Mouse (Mus musculus) forebrain, postnatal 0 days (tissue): Measurements from ENCODE around the gene Tap1. TPM values are rescaled to one million over a fixed set of nuclear protein-coding genes. Genes with fewer than 3 reads are reported as not detected.
"Not testable (repeated sequence)": the region's sequence is repeated elsewhere in the genome, so short reads cannot be mapped to it uniquely, and the experiment has no call there.

Source experiments
- ATAC-seq: fragments of 200-750 bp; cut with Nextera tagmentation; 2 replicates; pipeline ENCODE4 v1.8.0; 2017; ENCODE audit warnings: mild to moderate bottlenecking, moderate library complexity
- DNase-seq: peaks from one replicate; pipeline ENCODE4 v3.0.0-alpha.2; 2015
- H3K27ac ChIP-seq: fragments of 300-500 bp; sonication (generic); 2 replicates; pipeline ENCODE4 v1.5.1; 2014; ENCODE audit warnings: low read depth, mild to moderate bottlenecking, antibody characterized with exemption, low read length, moderate library complexity, mixed read lengths
- H3K27me3 ChIP-seq: fragments of 300-500 bp; sonication (generic); 2 replicates; pipeline ENCODE4 v1.6.1; 2014; ENCODE audit warnings: mild to moderate bottlenecking, low read length, mixed read lengths; ENCODE audit not compliant: insufficient read depth
- H3K36me3 ChIP-seq: fragments of 300-500 bp; sonication (generic); 2 replicates; pipeline ENCODE4 v1.6.1; 2014; ENCODE audit warnings: mild to moderate bottlenecking, moderate library complexity; ENCODE audit not compliant: insufficient read depth
- H3K4me1 ChIP-seq: fragments of 300-500 bp; sonication (generic); 2 replicates; pipeline ENCODE4 v1.6.1; 2014; ENCODE audit warnings: antibody characterized with exemption; ENCODE audit not compliant: insufficient read depth
- H3K4me2 ChIP-seq: fragments of 300-500 bp; sonication (generic); 2 replicates; pipeline ENCODE4 v1.6.1; 2014; ENCODE audit warnings: low read depth, mild to moderate bottlenecking, moderate library complexity
- H3K4me3 ChIP-seq: fragments of 300-500 bp; sonication (generic); 2 replicates; pipeline ENCODE4 v1.5.1; 2014; ENCODE audit warnings: low read depth, low read length, mixed read lengths
- H3K9ac ChIP-seq: fragments of 300-500 bp; sonication (generic); 2 replicates; pipeline ENCODE4 v1.6.1; 2014; ENCODE audit warnings: mild to moderate bottlenecking
- H3K9me3 ChIP-seq: fragments of 300-500 bp; sonication (generic); 2 replicates; pipeline ENCODE4 v1.6.1; 2016; ENCODE audit warnings: low read length
- CTCF ChIP-seq: sonication (generic); IDR thresholded peaks from 2 replicates; pipeline ENCODE4 v1.5.1; 2016; ENCODE audit warnings: antibody characterized with exemption, control low read depth, low read depth
- WGBS: fragments of 180-500 bp; shearing (Covaris S2); extraction: QIAGEN DNeasy Blood & Tissue Kit; methylation state at CpG from one replicate; pipeline ENCODE4 v1.1.7; 2014; 5-methylcytosine and 5-hydroxymethylcytosine counted together
- polyA plus RNA-seq: library from polyadenylated mRNA; unstranded; fragments of >200 nt; fragmentation: Nextera tagmentation; extraction: Ambion mirVana; gene quantifications from 2 replicates; pipeline ENCODE4 v1.2.1, GENCODE M21; 2015
- total RNA-seq: library from RNA; depleted of rRNA; stranded (reverse); fragments of >200 nt; gene quantifications from 2 replicates; pipeline ENCODE4 v1.2.3, GENCODE M21; 2014

Gene Tap1
- total and polyA plus RNA-seq, 2 experiments from 2014 or later, result 5.0 to 7.5 TPM

- DNase-seq (no peak), ATAC-seq (peak; percentile 50; the same call in 1 of the 2 replicates)
- Histone ChIP-seq H3K9ac (no peak within 1 kb of the TSS), H3K27ac (no peak within 1 kb of the TSS), H3K9me3 (no peaks in the 10 kb centered on the region), H3K36me3 (no peaks in the 10 kb centered on the region), H3K27me3 (peaks cover 34% of the 10 kb centered on the region), H3K4me2 (no peak within 1 kb of the TSS), H3K4me1 (no peaks in the 10 kb centered on the region), H3K4me3 (no peak within 1 kb of the TSS)
- WGBS, result 35% methylated on average over 7 of the region's 7 CpGs
- TF ChIP-seq CTCF, result no peak
These were observed 44.3 kb upstream of the Tap1 start, which contains the start of gene H2-DMb2 for GRCm38 (mm10) chr17:34143033-34143432. Gene H2-DMb2 (plus strand): TSS chr17:34143307.

DNA sequence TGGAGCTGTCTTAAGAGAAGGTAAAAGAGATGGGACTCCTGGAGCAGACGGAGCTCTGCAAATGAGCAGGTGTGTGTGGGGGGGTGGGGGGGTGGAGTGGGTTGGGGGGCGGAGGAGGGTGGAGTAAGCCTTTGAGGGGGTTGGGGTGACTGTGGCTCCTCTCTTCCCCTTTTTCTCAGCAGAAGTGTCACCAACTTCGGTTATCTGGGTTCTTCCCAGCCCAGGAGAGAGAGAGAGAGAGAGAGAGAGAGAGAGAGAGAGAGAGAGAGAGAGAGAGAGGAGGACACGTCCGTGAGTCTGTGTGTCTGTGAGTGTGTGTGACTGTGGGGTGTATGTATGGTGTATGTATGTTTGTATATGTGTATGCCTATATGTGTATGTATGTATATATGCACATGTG is 43.9 kb upstream of the Tap1 start:
- WGBS, result 64% methylated on average over 5 of the region's 5 CpGs

DNA sequence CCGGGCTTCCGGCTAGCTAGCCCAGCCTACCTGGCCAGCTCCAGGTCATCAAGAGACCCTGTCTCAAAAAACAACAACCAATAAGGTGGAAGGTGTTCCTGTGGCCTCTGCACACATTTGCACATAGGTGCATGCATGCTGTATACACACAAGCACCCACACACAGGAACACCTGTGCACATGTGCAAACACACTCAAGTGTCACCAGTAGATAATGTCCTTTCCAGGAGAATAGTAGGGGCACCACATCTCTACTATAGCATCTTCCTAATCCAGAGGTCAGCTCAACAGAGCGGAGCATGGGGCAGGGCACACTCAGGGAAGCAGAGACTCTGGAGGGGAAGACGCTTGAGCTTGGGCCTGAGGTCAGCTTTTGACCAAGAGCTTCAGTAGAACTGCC is 43.1 kb upstream of the Tap1 start:
- not testable (repeated sequence) for H3K36me3 ChIP-seq, ATAC-seq, H3K9ac ChIP-seq, H3K4me3 ChIP-seq, H3K27ac ChIP-seq, DNase-seq, H3K9me3 ChIP-seq, H3K4me1 ChIP-seq, H3K4me2 ChIP-seq
- 90% methylated on average over 4 of the region's 4 CpGs for WGBS
- H3K27me3 ChIP-seq, result peaks cover 22% of the 10 kb centered on the region

More for the DNA sequence above, 43.9 kb upstream of the Tap1 start:
- Histone ChIP-seq H3K27ac (no peak overlapping the region), H3K4me1 (no peaks in the 10 kb centered on the region), H3K4me3 (no peak overlapping the region), H3K27me3 (peaks cover 30% of the 10 kb centered on the region), H3K4me2 (no peak overlapping the region), H3K36me3 (no peaks in the 10 kb centered on the region), H3K9me3 (no peaks in the 10 kb centered on the region), H3K9ac (no peak overlapping the region)
- no peak for TF ChIP-seq CTCF
- DNase-seq (no peak), ATAC-seq (no peak)

DNA sequence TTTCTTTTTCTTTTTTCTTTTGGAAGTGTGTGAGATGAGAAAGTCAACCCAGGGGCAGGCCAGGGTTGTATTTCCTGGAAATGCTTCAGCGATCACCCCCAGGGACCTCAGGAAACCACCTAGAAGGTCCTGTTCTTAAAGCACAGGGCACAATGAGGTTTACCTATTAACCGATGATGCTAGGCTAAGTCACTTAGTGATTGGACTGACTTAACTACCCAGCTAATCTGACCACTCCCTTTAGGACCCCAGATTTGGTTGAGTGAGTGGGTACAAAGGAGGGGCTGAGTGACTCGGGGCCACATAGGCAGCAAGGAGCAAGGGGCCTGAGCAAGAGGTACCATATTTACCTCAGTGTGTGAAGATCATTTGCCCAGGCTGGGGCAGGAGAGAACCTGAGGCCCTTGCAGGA is 42.4 kb upstream of the Tap1 start:
- Histone ChIP-seq H3K4me2 (no peak overlapping the region), H3K9me3 (no peaks in the 10 kb centered on the region), H3K27me3 (peaks cover 15% of the 10 kb centered on the region), H3K27ac (no peak overlapping the region), H3K4me3 (no peak overlapping the region), H3K36me3 (no peaks in the 10 kb centered on the region), H3K4me1 (no peaks in the 10 kb centered on the region), H3K9ac (no peak overlapping the region)
- TF ChIP-seq CTCF, result no peak
- 73% methylated on average over 3 of the region's 3 CpGs for WGBS
- ATAC-seq (no peak), DNase-seq (no peak)

GRCm38 (mm10) chr17:34152923-34153322 is 34.4 kb upstream of the Tap1 start, which contains the start of gene H2-DMb1:
Gene H2-DMb1 (plus strand): TSS chr17:34153072.
- ATAC-seq (peak; percentile 56; the same call in 1 of the 2 replicates), DNase-seq (peak; percentile 43)
- H3K4me3 ChIP-seq, result no peak within 1 kb of the TSS
- no peaks in the 10 kb centered on the region for H3K36me3 ChIP-seq
- H3K9me3 ChIP-seq, result no peaks in the 10 kb centered on the region
- H3K27ac ChIP-seq, result no peak within 1 kb of the TSS
- H3K27me3 ChIP-seq, result no peaks in the 10 kb centered on the region
- no peak within 1 kb of the TSS for H3K9ac ChIP-seq
- TF ChIP-seq CTCF, result no peak
- no peaks in the 10 kb centered on the region for H3K4me1 ChIP-seq
- WGBS, result 53% methylated on average over 4 of the region's 4 CpGs
- H3K4me2 ChIP-seq, result no peak within 1 kb of the TSS

- no peaks in the 10 kb centered on the region for H3K9me3 ChIP-seq
- DNase-seq (no peak), ATAC-seq (no peak)
- no peaks in the 10 kb centered on the region for H3K27me3 ChIP-seq
- no peaks in the 10 kb centered on the region for H3K36me3 ChIP-seq
- TF ChIP-seq CTCF, result no peak
- no peak overlapping the region for H3K27ac ChIP-seq
- no peak overlapping the region for H3K4me3 ChIP-seq
- H3K9ac ChIP-seq, result no peak overlapping the region
- 48% methylated on average over 5 of the region's 5 CpGs for WGBS
- no peaks in the 10 kb centered on the region for H3K4me1 ChIP-seq
- H3K4me2 ChIP-seq, result no peak overlapping the region
These were observed 31.8 kb upstream of the Tap1 start for GRCm38 (mm10) chr17:34155534-34155933.

GRCm38 (mm10) chr17:34164202-34164895 is 23.0 kb upstream of the Tap1 start:
- H3K4me2 ChIP-seq, result no peak overlapping the region
- no peak for ATAC-seq
- H3K4me3 ChIP-seq, result no peak overlapping the region
- 48% methylated on average over 9 of the region's 9 CpGs for WGBS
- H3K9me3 ChIP-seq, result no peaks in the 10 kb centered on the region
- H3K27ac ChIP-seq, result no peak overlapping the region
- DNase-seq, result no peak
- no peaks in the 10 kb centered on the region for H3K36me3 ChIP-seq
- no peaks in the 10 kb centered on the region for H3K27me3 ChIP-seq
- no peak overlapping the region for H3K9ac ChIP-seq
- TF ChIP-seq CTCF, result 0 out of 2 replicates have a peak, but pooled peaks have one; percentile 20
- H3K4me1 ChIP-seq, result no peaks in the 10 kb centered on the region
